Mouse (Mus musculus) ES-E14 (cell line): ENCODE measurements around the gene Depp1.

ENCODE experiments used
- CHD2 ChIP-seq: IDR thresholded peaks from 2 replicates; pipeline ENCODE4 v1.6.1; 2014; ENCODE audit warnings: mild to moderate bottlenecking, low read depth, low read length, inconsistent platforms
- HCFC1 ChIP-seq: IDR thresholded peaks from 2 replicates; pipeline ENCODE4 v1.6.1; 2012; ENCODE audit warnings: low read length, inconsistent platforms, borderline replicate concordance; ENCODE audit not compliant: insufficient read depth
- ZNF384 ChIP-seq: IDR thresholded peaks from 2 replicates; pipeline ENCODE4 v1.6.1; 2012; ENCODE audit warnings: low read depth, low read length, inconsistent platforms

DNA sequence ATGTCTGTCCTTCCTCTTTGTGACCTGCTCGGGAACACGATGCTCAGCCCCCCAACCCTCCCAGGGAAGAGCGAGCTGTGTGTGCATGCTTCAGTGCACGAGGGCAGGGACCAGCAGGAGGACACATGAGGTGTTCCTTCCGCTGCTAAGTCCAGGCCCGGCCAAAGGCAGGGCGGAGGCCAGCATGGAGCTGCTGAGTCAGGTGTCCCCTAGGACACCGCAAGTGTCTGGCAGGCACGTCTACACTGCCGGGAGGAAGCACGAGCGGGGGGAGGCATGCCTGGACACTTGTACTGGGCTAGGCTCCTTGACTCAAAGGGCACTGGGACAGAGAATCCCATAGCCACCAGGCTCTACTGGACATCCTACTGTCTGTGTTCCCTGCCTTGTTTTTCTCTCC lies 2.6 kb upstream of the Depp1 start:
- no peak for TF ChIP-seq HCFC1
- no peak for TF ChIP-seq ZNF384
- no peak for TF ChIP-seq CHD2
